Mouse (Mus musculus): Measurements from ENCODE around the gene Cfap61. TPM values are rescaled to one million over a fixed set of nuclear protein-coding genes. Genes with fewer than 3 reads are reported as not detected.

The Cfap61 gene
- polyA plus RNA-seq, 1 experiment from 2014 or later = not detected

DNA sequence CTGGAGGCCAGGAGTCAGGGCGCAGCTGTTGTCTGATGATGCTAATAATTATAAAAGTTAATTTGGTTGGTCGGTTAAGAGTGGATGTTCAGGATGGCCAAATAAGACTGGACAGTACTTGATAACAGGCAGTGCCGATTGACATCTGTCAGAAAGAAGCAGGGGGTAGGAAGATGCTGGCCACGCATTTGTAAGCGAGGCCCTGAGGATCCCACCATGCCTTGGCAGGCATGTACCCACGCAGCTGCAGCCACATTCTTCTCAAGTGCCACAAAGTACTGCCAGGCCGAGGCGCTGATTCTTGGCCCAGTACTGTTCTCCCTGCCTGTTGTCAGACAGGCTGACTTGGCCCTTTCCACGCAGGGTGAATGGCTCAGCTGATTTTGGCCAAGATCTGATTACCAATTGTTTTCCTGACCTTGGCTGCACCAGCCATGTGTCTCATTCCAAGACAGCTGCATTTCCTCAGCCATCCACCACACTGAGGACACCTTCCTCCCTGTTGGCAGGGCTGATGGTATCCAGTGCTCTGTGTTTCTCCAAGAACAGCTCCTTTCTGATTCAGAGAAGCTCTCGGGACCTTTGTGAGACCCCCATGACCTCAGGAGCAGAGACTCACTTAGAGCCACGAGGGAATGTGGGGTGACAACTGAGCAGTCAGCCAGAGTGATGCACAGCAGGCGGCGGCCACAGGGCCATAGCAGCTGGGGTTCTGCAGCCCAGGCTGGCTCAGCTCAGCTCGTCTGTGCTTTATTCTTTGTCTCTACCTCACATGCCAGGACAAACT lies 233.6 kb downstream of the Cfap61 start:
- Histone ChIP-seq H3K27ac (no peak overlapping the region), H3K4me3 (ENCODE audit: inconsistent target) (no peak overlapping the region), H3K36me3 (ENCODE audit: inconsistent target) (no peaks in the 10 kb centered on the region), H3K79me2 (ENCODE audit: inconsistent target) (no peaks in the 10 kb centered on the region)
- WGBS (ENCODE audit: missing documents) = 91% methylated on average over 14 of the region's 14 CpGs

- Histone ChIP-seq H3K4me3 (ENCODE audit: inconsistent target) (no peak overlapping the region), H3K27ac (no peak overlapping the region), H3K36me3 (ENCODE audit: inconsistent target) (no peaks in the 10 kb centered on the region), H3K79me2 (ENCODE audit: inconsistent target) (no peaks in the 10 kb centered on the region)
- 96% methylated on average over 7 of the region's 7 CpGs for WGBS (ENCODE audit: missing documents)
These were observed 234.9 kb downstream of the Cfap61 start for GRCm38 (mm10) chr2:146169492-146169891.

DNA sequence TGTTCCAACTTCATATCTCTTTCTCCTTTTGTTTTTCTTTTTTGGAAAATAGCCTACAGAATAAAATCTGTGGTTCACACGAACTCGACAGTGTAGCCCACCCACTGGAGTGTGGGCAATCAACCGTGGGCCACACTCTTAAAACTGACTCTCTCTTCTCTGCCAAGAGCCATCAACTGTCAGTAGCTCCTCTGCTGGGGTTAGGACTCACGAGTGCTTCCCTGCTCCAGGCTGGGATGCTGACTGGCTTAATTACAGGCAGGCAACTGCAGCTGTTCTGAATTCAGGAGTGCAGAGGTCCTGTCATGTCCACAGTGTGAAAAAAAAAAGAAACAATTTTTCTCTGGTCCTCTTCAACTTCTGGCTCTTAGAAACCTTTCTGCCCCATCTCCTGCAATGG lies 237.5 kb downstream of the Cfap61 start:
- Histone ChIP-seq H3K79me2 (ENCODE audit: inconsistent target) (no peaks in the 10 kb centered on the region), H3K36me3 (ENCODE audit: inconsistent target) (no peaks in the 10 kb centered on the region), H3K4me3 (ENCODE audit: inconsistent target) (no peak overlapping the region), H3K27ac (no peak overlapping the region)
- 84% methylated on average over 4 of the region's 4 CpGs for WGBS (ENCODE audit: missing documents)

- 93% methylated on average over 7 of the region's 7 CpGs for WGBS (ENCODE audit: missing documents)
- Histone ChIP-seq H3K27ac (no peak overlapping the region), H3K4me3 (ENCODE audit: inconsistent target) (no peak overlapping the region), H3K79me2 (ENCODE audit: inconsistent target) (no peaks in the 10 kb centered on the region), H3K36me3 (ENCODE audit: inconsistent target) (no peaks in the 10 kb centered on the region)
These were observed 239.6 kb downstream of the Cfap61 start for GRCm38 (mm10) chr2:146174173-146174572.

GRCm38 (mm10) chr2:146178718-146179117 lies 244.1 kb downstream of the Cfap61 start:
- H3K36me3 ChIP-seq (ENCODE audit: inconsistent target) = no peaks in the 10 kb centered on the region
- H3K27ac ChIP-seq = no peak overlapping the region
- WGBS (ENCODE audit: missing documents) = 93% methylated on average over 1 of the region's 1 CpGs
- no peaks in the 10 kb centered on the region for H3K79me2 ChIP-seq (ENCODE audit: inconsistent target)
- H3K4me3 ChIP-seq (ENCODE audit: inconsistent target) = no peak overlapping the region

DNA sequence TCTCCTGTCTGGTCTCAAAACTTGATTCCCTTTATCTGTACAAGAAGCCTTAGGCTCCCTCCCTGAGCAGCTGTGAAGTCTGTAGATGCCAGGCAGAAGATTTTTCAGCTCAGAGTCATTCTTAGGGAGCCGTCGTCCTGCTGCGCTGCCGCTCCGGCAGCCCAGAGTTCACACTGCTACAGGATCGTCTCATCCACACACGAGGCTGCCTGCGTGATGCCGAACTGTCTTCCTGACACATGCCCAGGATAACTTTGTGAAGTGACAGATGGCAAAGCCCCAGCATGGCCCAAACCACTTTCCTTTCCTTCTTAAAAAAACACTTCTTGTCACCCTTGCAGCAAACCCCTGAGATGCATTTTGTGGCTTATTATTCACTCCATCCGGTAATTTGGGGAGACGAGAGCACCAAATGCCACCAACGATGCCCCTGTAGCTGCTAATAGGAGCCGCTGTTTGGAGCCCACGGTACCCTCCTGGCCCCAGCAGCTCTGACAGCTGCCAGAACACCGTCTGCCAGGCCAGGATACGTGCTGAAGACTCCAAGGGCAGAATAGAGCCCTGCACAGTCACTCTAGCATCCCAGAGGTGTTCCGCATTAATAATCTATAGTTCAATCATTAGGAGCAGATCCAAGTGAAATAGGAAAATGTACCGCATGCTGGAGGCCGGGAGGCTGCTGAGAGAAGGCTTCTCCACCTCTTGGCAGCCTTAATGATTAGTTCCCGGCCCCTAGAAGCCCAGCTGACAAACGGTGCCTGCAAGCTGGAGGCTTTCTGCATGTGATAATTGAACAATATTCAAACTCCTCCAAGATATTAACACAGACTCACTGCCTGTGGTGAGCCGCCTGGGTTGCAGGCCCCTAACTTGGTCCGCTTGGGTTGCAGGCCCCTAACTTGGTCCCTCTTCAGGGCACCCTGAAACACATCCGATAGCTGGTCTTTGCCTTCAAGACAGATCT lies 249.5 kb downstream of the Cfap61 start:
- 94% methylated on average over 23 of the region's 24 CpGs for WGBS (ENCODE audit: missing documents)
- Histone ChIP-seq H3K79me2 (ENCODE audit: inconsistent target) (no peaks in the 10 kb centered on the region), H3K27ac (no peak overlapping the region), H3K36me3 (ENCODE audit: inconsistent target) (no peaks in the 10 kb centered on the region), H3K4me3 (ENCODE audit: inconsistent target) (no peak overlapping the region)

GRCm38 (mm10) chr2:146196126-146196525 lies 261.5 kb downstream of the Cfap61 start:
- Histone ChIP-seq H3K79me2 (ENCODE audit: inconsistent target) (no peaks in the 10 kb centered on the region), H3K36me3 (ENCODE audit: inconsistent target) (no peaks in the 10 kb centered on the region), H3K4me3 (ENCODE audit: inconsistent target) (no peak overlapping the region), H3K27ac (no peak overlapping the region)
- WGBS (ENCODE audit: missing documents) = 91% methylated on average over 11 of the region's 11 CpGs

DNA sequence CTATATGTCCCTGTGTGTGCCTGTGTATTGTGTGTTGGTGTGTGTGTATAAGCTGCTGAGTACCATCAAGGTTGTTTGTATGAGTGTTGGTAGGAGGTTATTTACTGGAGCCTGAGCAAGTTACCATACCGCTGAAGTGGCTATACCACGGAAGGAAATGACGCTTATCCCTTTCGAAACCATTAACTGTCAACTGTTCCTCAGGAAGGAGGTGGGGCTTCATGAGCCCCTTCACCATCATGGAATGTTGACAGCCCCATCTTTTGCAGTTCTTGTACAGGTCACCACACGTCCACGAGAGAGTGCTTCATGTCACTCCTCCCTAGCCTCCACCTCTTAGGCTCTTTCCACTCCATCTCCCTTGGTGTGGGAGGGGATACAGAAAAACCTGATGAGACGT lies 263.4 kb downstream of the Cfap61 start:
- no peaks in the 10 kb centered on the region for H3K79me2 ChIP-seq (ENCODE audit: inconsistent target)
- no peak overlapping the region for H3K4me3 ChIP-seq (ENCODE audit: inconsistent target)
- WGBS (ENCODE audit: missing documents) = 10% methylated on average over 7 of the region's 7 CpGs

DNA sequence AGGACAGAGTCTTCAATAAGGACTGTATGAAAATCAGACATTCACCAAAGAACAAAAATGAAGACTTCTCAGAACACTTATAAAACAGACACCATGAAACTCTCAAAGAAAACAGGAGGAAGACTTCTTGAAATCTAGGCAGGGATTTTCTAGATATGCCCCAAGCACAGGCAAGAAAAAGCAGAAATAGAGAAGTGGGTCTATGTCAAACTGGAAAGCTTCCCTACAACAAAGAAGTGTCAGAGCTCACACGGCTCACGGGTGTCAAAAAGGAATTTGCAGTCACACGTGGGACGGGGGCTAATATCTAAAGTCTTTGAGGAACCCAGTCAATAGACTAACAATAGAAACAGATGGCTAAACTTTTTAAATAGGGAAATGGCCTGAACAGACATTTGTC lies 276.4 kb downstream of the Cfap61 start:
- no peaks in the 10 kb centered on the region for H3K79me2 ChIP-seq (ENCODE audit: inconsistent target)
- no peaks in the 10 kb centered on the region for H3K36me3 ChIP-seq (ENCODE audit: inconsistent target)
- no peak overlapping the region for H3K4me3 ChIP-seq (ENCODE audit: inconsistent target)
- H3K27ac ChIP-seq = no peak overlapping the region
- WGBS (ENCODE audit: missing documents) = 6% methylated on average over 4 of the region's 4 CpGs

More for the DNA sequence above, 263.4 kb downstream of the Cfap61 start:
- Histone ChIP-seq H3K27ac (no peak overlapping the region), H3K36me3 (ENCODE audit: inconsistent target) (no peaks in the 10 kb centered on the region)

DNA sequence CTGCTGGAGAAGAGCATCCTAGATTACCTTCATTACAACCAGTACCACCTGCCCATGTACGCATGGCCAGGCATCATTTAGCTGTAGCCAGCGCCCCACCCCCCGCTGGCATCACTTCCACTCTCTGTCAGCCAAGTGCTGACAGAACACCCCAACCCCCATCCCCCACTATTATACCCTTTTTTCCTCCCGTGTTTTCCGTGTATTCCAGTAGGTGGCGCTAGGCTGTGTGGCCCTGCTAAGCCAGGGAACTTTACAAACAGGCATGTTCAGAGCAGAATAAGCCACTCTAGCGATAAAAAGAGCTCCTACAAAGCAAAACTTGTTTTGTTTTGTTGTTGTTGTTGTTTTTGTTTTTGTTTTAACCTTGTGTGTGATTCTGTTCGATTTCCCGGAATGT lies 280.1 kb downstream of the Cfap61 start:
- WGBS (ENCODE audit: missing documents) = 6% methylated on average over 9 of the region's 9 CpGs
- no peaks in the 10 kb centered on the region for H3K36me3 ChIP-seq (ENCODE audit: inconsistent target)

GRCm38 (mm10) chr2:146216111-146217064 lies 281.8 kb downstream of the Cfap61 start:
- Histone ChIP-seq H3K4me3 (ENCODE audit: inconsistent target) (no peak overlapping the region), H3K36me3 (ENCODE audit: inconsistent target) (no peaks in the 10 kb centered on the region), H3K79me2 (ENCODE audit: inconsistent target) (no peaks in the 10 kb centered on the region), H3K27ac (no peak overlapping the region)
- WGBS (ENCODE audit: missing documents) = 49% methylated on average over 14 of the region's 14 CpGs

More for the DNA sequence above, 280.1 kb downstream of the Cfap61 start:
- H3K79me2 ChIP-seq (ENCODE audit: inconsistent target) = no peaks in the 10 kb centered on the region
- no peak overlapping the region for H3K27ac ChIP-seq
- no peak overlapping the region for H3K4me3 ChIP-seq (ENCODE audit: inconsistent target)

DNA sequence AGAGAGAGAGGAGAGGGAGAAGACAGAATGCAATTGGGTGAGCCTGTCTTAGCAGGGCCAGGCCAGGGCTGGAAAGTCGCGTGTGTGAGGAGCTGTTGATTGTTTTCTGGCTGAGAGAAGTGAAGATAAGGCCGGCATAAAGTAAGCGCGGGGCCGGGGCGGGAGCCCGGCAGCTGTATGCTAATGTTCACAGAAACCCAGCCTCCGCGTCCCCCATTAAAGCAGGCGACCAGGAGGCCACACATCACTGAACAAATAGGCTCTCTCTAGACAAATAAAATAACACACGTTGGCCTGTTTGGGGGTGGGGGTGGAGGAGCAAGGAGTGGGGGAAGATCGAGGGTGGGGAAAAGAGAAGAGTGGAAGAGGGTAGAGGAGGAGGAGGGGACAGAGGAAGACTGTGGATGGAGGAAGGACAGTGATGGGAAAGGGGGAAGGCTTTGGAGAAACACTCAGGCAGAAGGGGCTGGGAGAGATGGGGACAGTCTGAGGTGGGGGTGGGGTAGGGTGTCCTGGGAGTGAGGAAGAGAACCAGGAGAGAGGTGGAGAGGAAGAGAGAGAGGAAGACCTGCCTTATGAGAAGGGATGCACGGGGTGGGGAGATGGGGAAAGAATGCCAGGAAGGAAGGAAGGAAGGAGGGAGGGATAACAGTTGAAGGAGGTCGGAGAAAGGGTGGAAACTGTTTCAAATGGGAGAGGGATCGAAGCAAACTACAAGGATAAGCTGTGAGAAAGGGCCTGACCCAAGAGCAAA lies 282.8 kb downstream of the Cfap61 start:
- H3K27ac ChIP-seq = no peak overlapping the region
- no peaks in the 10 kb centered on the region for H3K79me2 ChIP-seq (ENCODE audit: inconsistent target)
- H3K36me3 ChIP-seq (ENCODE audit: inconsistent target) = no peaks in the 10 kb centered on the region
- WGBS (ENCODE audit: missing documents) = 11% methylated on average over 16 of the region's 16 CpGs
- H3K4me3 ChIP-seq (ENCODE audit: inconsistent target) = no peak overlapping the region

- WGBS (ENCODE audit: missing documents) = 8% methylated on average over 36 of the region's 40 CpGs
- Histone ChIP-seq H3K79me2 (ENCODE audit: inconsistent target) (no peaks in the 10 kb centered on the region), H3K27ac (no peak overlapping the region), H3K4me3 (ENCODE audit: inconsistent target) (no peak overlapping the region), H3K36me3 (ENCODE audit: inconsistent target) (no peaks in the 10 kb centered on the region)
These were observed 283.6 kb downstream of the Cfap61 start for GRCm38 (mm10) chr2:146218161-146218691.
